Mouse (Mus musculus): ENCODE data around the gene Tlk1.

DNA sequence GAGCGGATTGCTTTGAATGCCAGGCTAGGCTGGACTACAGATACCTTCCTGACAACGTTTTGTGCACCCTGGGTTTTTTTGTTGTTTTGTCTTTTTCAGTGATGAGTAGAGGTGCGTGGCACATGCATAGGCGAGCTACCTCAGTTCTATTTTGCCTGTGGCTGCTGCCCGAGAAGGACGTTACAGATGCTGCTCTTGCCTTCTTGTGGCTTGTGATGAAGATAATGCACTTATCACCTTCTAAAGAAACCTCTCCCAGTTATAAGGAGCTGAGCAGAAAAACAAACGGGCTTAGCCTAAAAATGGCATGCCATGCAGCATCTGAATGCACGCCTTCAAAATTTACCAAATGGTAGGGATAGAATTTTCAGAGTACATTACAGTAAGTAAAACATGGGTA, 2.3 kb upstream of the Tlk1 start:
- TF ChIP-seq CTCF (conservative IDR thresholded peaks at IDR 0.05; ENCODE audit: low read length) (no peak), POU5F1 (IDR thresholded peaks at IDR 0.05; ENCODE audit: borderline replicate concordance, low read length) (no peak), NANOG (IDR thresholded peaks at IDR 0.05; ENCODE audit: borderline replicate concordance, low read length) (no peak)

Data from E14TG2a.4 (cell line).